Mouse (Mus musculus): ENCODE measurements around the gene Kctd10.
A peak's percentile ranks its signal among the peaks of the same experiment; 100 is the strongest.

Gene Kctd10

GRCm38 (mm10) chr5:114378936-114379335 lies 1.4 kb downstream of the Kctd10 start:
- DNase-seq = no peak

GRCm38 (mm10) chr5:114378177-114378920 lies 2.0 kb downstream of the Kctd10 start:
- no peak for DNase-seq

GRCm38 (mm10) chr5:114374409-114375213 lies 5.7 kb downstream of the Kctd10 start:
- no peak for DNase-seq

GRCm38 (mm10) chr5:114373581-114373980 lies 6.7 kb downstream of the Kctd10 start:
- no peak for DNase-seq

- DNase-seq = peak; percentile 24 to 52
These were observed 7.1 kb downstream of the Kctd10 start for GRCm38 (mm10) chr5:114373174-114373573.

GRCm38 (mm10) chr5:114372565-114372964 lies 7.7 kb downstream of the Kctd10 start:
- DNase-seq = no peak

- DNase-seq = no peak
These were observed 8.4 kb downstream of the Kctd10 start for GRCm38 (mm10) chr5:114371731-114372473.

- DNase-seq = no peak
These were observed 9.0 kb downstream of the Kctd10 start for GRCm38 (mm10) chr5:114371331-114371730.

GRCm38 (mm10) chr5:114370371-114370776 lies 9.9 kb downstream of the Kctd10 start:
- no peak for DNase-seq

GRCm38 (mm10) chr5:114369921-114370320 lies 10.4 kb downstream of the Kctd10 start:
- DNase-seq = no peak

- no peak for DNase-seq
These were observed 11.4 kb downstream of the Kctd10 start for GRCm38 (mm10) chr5:114368803-114369496.

GRCm38 (mm10) chr5:114368121-114368520 lies 12.2 kb downstream of the Kctd10 start:
- no peak for DNase-seq

GRCm38 (mm10) chr5:114365043-114365752 lies 15.1 kb downstream of the Kctd10 start:
- DNase-seq = no peak

- no peak for DNase-seq
These were observed 19.3 kb downstream of the Kctd10 start for GRCm38 (mm10) chr5:114360968-114361367.

- no peak for DNase-seq
These were observed 20.7 kb downstream of the Kctd10 start for GRCm38 (mm10) chr5:114359586-114359985.

GRCm38 (mm10) chr5:114358833-114359232 lies 21.5 kb downstream of the Kctd10 start:
- no peak for DNase-seq

GRCm38 (mm10) chr5:114356936-114357751 lies 23.2 kb downstream of the Kctd10 start:
- no peak for DNase-seq

- DNase-seq = peak; percentile 17 to 25
These were observed 23.9 kb downstream of the Kctd10 start for GRCm38 (mm10) chr5:114356250-114356935.

GRCm38 (mm10) chr5:114351490-114351889 lies 28.8 kb downstream of the Kctd10 start:
- no peak for DNase-seq

GRCm38 (mm10) chr5:114347005-114347404 lies 33.3 kb downstream of the Kctd10 start:
- no peak for DNase-seq

GRCm38 (mm10) chr5:114345538-114345937 lies 34.8 kb downstream of the Kctd10 start:
- DNase-seq = no peak
